Mouse (Mus musculus): ENCODE measurements around the gene Kcna7. TPM values are rescaled to one million over a fixed set of nuclear protein-coding genes. Genes with fewer than 3 reads are reported as not detected.

Gene Kcna7
- polyA plus RNA-seq, 1 experiment, result 0.06 TPM

GRCm38 (mm10) chr7:45455932-45456696, 50.7 kb downstream of the Kcna7 start:
- no peak for DNase-seq (ENCODE audit: low read depth, low spot score)
- 76% methylated on average over 13 of the region's 13 CpGs for WGBS

GRCm38 (mm10) chr7:45456721-45457203, 51.3 kb downstream of the Kcna7 start:
- WGBS, result 33% methylated on average over 9 of the region's 9 CpGs
- no peak for DNase-seq (ENCODE audit: low read depth, low spot score)

GRCm38 (mm10) chr7:45457204-45458060, 52.0 kb downstream of the Kcna7 start:
- 24% methylated on average over 10 of the region's 10 CpGs for WGBS
- DNase-seq (ENCODE audit: low read depth, low spot score), result no peak

- no peak for DNase-seq (ENCODE audit: low read depth, low spot score)
- WGBS, result under 1% methylated on average over 43 of the region's 43 CpGs
These were observed 53.5 kb downstream of the Kcna7 start for GRCm38 (mm10) chr7:45458748-45459563.

Other genes starting within 250 kb of the Kcna7 start
- gene Slc17a7, start 241.7 kb upstream of the Kcna7 start, polyA plus RNA-seq (2012; rRNA removed), result 0.07 and 0.11 TPM in 2 replicates
- gene Gfy, start 226.1 kb upstream of the Kcna7 start, polyA plus RNA-seq (2012; rRNA removed), result not detected in 2 replicates
- not detected in 2 replicates for gene Pth2, start 224.7 kb upstream of the Kcna7 start, polyA plus RNA-seq (2012; rRNA removed)
- 0.09 TPM in 1 of 2 replicates, not detected in the other for gene Ccdc155, start 200.8 kb upstream of the Kcna7 start, polyA plus RNA-seq (2012; rRNA removed)
- 0.47 and 0.67 TPM in 2 replicates for gene Dkkl1, start 193.5 kb upstream of the Kcna7 start, polyA plus RNA-seq (2012; rRNA removed)
- 8.9 and 11.4 TPM in 2 replicates for gene Tead2, start 189.9 kb upstream of the Kcna7 start, polyA plus RNA-seq (2012; rRNA removed)
- 57.3 and 66.8 TPM in 2 replicates for gene Cd37, start 166.5 kb upstream of the Kcna7 start, polyA plus RNA-seq (2012; rRNA removed)
- gene Slc6a16, start 164.6 kb upstream of the Kcna7 start, polyA plus RNA-seq (2012; rRNA removed), result not detected in 2 replicates
- not detected in 2 replicates for gene Slc6a21, start 128.1 kb upstream of the Kcna7 start, polyA plus RNA-seq (2012; rRNA removed)
- 182 and 185 TPM in 2 replicates for gene Trpm4, start 71.9 kb upstream of the Kcna7 start, polyA plus RNA-seq (2012; rRNA removed)
- gene Hrc, start 70.4 kb upstream of the Kcna7 start, polyA plus RNA-seq (2012; rRNA removed), result 0.40 and 0.67 TPM in 2 replicates
- gene Ppfia3, start 38.6 kb upstream of the Kcna7 start, polyA plus RNA-seq (2012; rRNA removed), result 47.1 and 70.3 TPM in 2 replicates
- gene Lin7b, start 35.1 kb upstream of the Kcna7 start, polyA plus RNA-seq (2012; rRNA removed), result 4.5 and 7.9 TPM in 2 replicates
- 102 and 165 TPM in 2 replicates for gene Snrnp70, start 9.9 kb upstream of the Kcna7 start, polyA plus RNA-seq (2012; rRNA removed)
- gene Ntf5, start 8.0 kb downstream of the Kcna7 start, polyA plus RNA-seq (2012; rRNA removed), result 0.10 and 0.16 TPM in 2 replicates
- not detected in 2 replicates for gene Lhb, start 15.2 kb downstream of the Kcna7 start, polyA plus RNA-seq (2012; rRNA removed)
- 11.2 and 14.7 TPM in 2 replicates for gene Gys1, start 29.2 kb downstream of the Kcna7 start, polyA plus RNA-seq (2012; rRNA removed)
- 70.5 and 70.6 TPM in 2 replicates for gene Ruvbl2, start 32.4 kb downstream of the Kcna7 start, polyA plus RNA-seq (2012; rRNA removed)
- 1,842 and 2,045 TPM in 2 replicates for gene Ftl1, start 54.2 kb downstream of the Kcna7 start, polyA plus RNA-seq (2012; rRNA removed)
- gene Bax, start 61.2 kb downstream of the Kcna7 start, polyA plus RNA-seq (2012; rRNA removed), result 105 and 106 TPM in 2 replicates
- gene Tulp2, start 76.2 kb downstream of the Kcna7 start, polyA plus RNA-seq (2012; rRNA removed), result 0.30 TPM in 1 of 2 replicates, not detected in the other
- gene Gm45808, start 81.2 kb downstream of the Kcna7 start, polyA plus RNA-seq (2012; rRNA removed), result not detected in 2 replicates
- gene Dhdh, start 83.2 kb downstream of the Kcna7 start, polyA plus RNA-seq (2012; rRNA removed), result 0.45 and 1.4 TPM in 2 replicates
- gene Nucb1, start 104.8 kb downstream of the Kcna7 start, polyA plus RNA-seq (2012; rRNA removed), result 384 and 422 TPM in 2 replicates
- gene Ppp1r15a, start 120.6 kb downstream of the Kcna7 start, polyA plus RNA-seq (2012; rRNA removed), result 14.8 and 18.4 TPM in 2 replicates
- 4.0 and 4.6 TPM in 2 replicates for gene Plekha4, start 120.7 kb downstream of the Kcna7 start, polyA plus RNA-seq (2012; rRNA removed)
- 0.30 and 0.50 TPM in 2 replicates for gene Hsd17b14, start 149.2 kb downstream of the Kcna7 start, polyA plus RNA-seq (2012; rRNA removed)
- gene Bcat2, start 164.5 kb downstream of the Kcna7 start, polyA plus RNA-seq (2012; rRNA removed), result 33.8 and 40.9 TPM in 2 replicates
- gene Fgf21, start 209.8 kb downstream of the Kcna7 start, polyA plus RNA-seq (2012; rRNA removed), result 0.25 and 0.29 TPM in 2 replicates
- gene Fut1, start 211.6 kb downstream of the Kcna7 start, polyA plus RNA-seq (2012; rRNA removed), result 2.5 and 2.7 TPM in 2 replicates
- 0.07 and 0.25 TPM in 2 replicates for gene Izumo1, start 216.2 kb downstream of the Kcna7 start, polyA plus RNA-seq (2012; rRNA removed)
- 5.0 and 5.3 TPM in 2 replicates for gene Rasip1, start 221.8 kb downstream of the Kcna7 start, polyA plus RNA-seq (2012; rRNA removed)
- gene Mamstr, start 234.3 kb downstream of the Kcna7 start, polyA plus RNA-seq (2012; rRNA removed), result 0.77 and 1.3 TPM in 2 replicates

Data from large intestine, adult 2 months (tissue).